Mouse (Mus musculus) heart, embryonic 13.5 days (tissue): Measurements from ENCODE around the gene Trim27. TPM values are rescaled to one million over a fixed set of nuclear protein-coding genes. Genes with fewer than 3 reads are reported as not detected.

Experiments used
- ATAC-seq: fragments of 200-750 bp; cut with Nextera tagmentation; 2 replicates; pipeline ENCODE4 v1.8.0; 2017; ENCODE audit warnings: moderate TSS enrichment; ENCODE audit not compliant: insufficient number of reproducible peaks, low FRiP score, low TSS enrichment; ENCODE audit errors: extremely low read depth
- H3K27ac ChIP-seq: fragments of 300-500 bp; sonication (generic); replicated peaks from 2 replicates; pipeline ENCODE4 v1.5.1; 2015; ENCODE audit warnings: moderate library complexity, mild to moderate bottlenecking, inconsistent platforms
- H3K27me3 ChIP-seq: fragments of 300-500 bp; sonication (generic); replicated peaks from 2 replicates; pipeline ENCODE4 v1.6.1; 2015; ENCODE audit warnings: mild to moderate bottlenecking, inconsistent platforms
- H3K36me3 ChIP-seq: fragments of 300-500 bp; sonication (generic); 2 replicates; pipeline ENCODE4 v1.6.1; 2015; ENCODE audit warnings: mild to moderate bottlenecking, inconsistent platforms
- H3K4me1 ChIP-seq: fragments of 300-500 bp; sonication (generic); 2 replicates; pipeline ENCODE4 v1.6.1; 2015; ENCODE audit warnings: inconsistent platforms
- H3K4me2 ChIP-seq: fragments of 300-500 bp; sonication (generic); 2 replicates; pipeline ENCODE4 v1.6.1; 2015; ENCODE audit warnings: inconsistent platforms, mild to moderate bottlenecking, moderate library complexity
- H3K4me3 ChIP-seq: fragments of 300-500 bp; sonication (generic); 2 replicates; pipeline ENCODE4 v1.5.1; 2015; ENCODE audit warnings: moderate library complexity, mild to moderate bottlenecking, inconsistent platforms
- H3K9ac ChIP-seq: fragments of 300-500 bp; sonication (generic); 2 replicates; pipeline ENCODE4 v1.6.1; 2015; ENCODE audit warnings: inconsistent platforms, mild to moderate bottlenecking, moderate library complexity
- H3K9me3 ChIP-seq: fragments of 300-500 bp; sonication (generic); 2 replicates; pipeline ENCODE4 v1.6.1; 2016; ENCODE audit warnings: inconsistent platforms
- WGBS: fragments of 180-500 bp; shearing (Covaris S2); methylation state at CpG from one replicate; pipeline ENCODE4 v1.1.7; 2015; ENCODE audit warnings: mixed read lengths; 5-methylcytosine and 5-hydroxymethylcytosine counted together
- polyA plus RNA-seq: library from polyadenylated mRNA; unstranded; fragments of >200 nt; fragmentation: Nextera tagmentation; extraction: Ambion mirVana; gene quantifications from 2 replicates; pipeline ENCODE4 v1.2.1, GENCODE M21; 2015

Trim27 gene
- 80.3 and 83.4 TPM in 2 replicates for polyA plus RNA-seq

GRCm38 (mm10) chr13:21179367-21179723 lies at the start of gene Trim27:
Trim27 (plus strand) TSS chr13:21179445.
- Histone ChIP-seq H3K36me3 (peaks cover 28% of the 10 kb centered on the region), H3K4me3 (peak within 1 kb of the TSS; percentile 72), H3K9ac (peak within 1 kb of the TSS; percentile 88), H3K4me1 (peaks cover 41% of the 10 kb centered on the region), H3K9me3 (no peaks in the 10 kb centered on the region), H3K4me2 (peak within 1 kb of the TSS; percentile 96), H3K27ac (peak within 1 kb of the TSS; percentile 98), H3K27me3 (no peaks in the 10 kb centered on the region)
- under 1% methylated on average over 15 of the region's 15 CpGs for WGBS
- peak; percentile 20; the same call in 1 of the 2 replicates for ATAC-seq

- Histone ChIP-seq H3K4me3 (no peak overlapping the region), H3K4me2 (no peak overlapping the region), H3K27ac (no peak overlapping the region), H3K27me3 (peaks cover 19% of the 10 kb centered on the region), H3K9me3 (no peaks in the 10 kb centered on the region), H3K9ac (no peak overlapping the region), H3K36me3 (no peaks in the 10 kb centered on the region), H3K4me1 (no peaks in the 10 kb centered on the region)
- no peak for ATAC-seq
- 35% methylated on average over 8 of the region's 8 CpGs for WGBS
These were observed 36.8 kb upstream of the Trim27 start for GRCm38 (mm10) chr13:21142421-21142820.

- no peak within 1 kb of the TSS for H3K27ac ChIP-seq
- H3K9me3 ChIP-seq: no peaks in the 10 kb centered on the region
- no peak within 1 kb of the TSS for H3K4me3 ChIP-seq
- no peak for ATAC-seq
- H3K9ac ChIP-seq: no peak within 1 kb of the TSS
- 61% methylated on average over 4 of the region's 4 CpGs for WGBS
- no peaks in the 10 kb centered on the region for H3K4me1 ChIP-seq
- peaks cover 13% of the 10 kb centered on the region; the same call in 1 of the 2 replicates for H3K27me3 ChIP-seq
- H3K4me2 ChIP-seq: no peak within 1 kb of the TSS
- H3K36me3 ChIP-seq: no peaks in the 10 kb centered on the region
These were observed 33.5 kb upstream of the Trim27 start, which contains the start of gene Olfr1368 for GRCm38 (mm10) chr13:21145767-21146166. Olfr1368 (minus strand) TSS chr13:21145867.

- WGBS: 74% methylated on average over 5 of the region's 5 CpGs
These were observed 23.4 kb upstream of the Trim27 start for GRCm38 (mm10) chr13:21155888-21156287.

GRCm38 (mm10) chr13:21158071-21158470 lies 21.2 kb upstream of the Trim27 start:
- H3K9me3 ChIP-seq: no peaks in the 10 kb centered on the region
- WGBS: 5% methylated on average over 9 of the region's 9 CpGs
- H3K4me3 ChIP-seq: peak overlapping the region; percentile 63
- peak overlapping the region; percentile 53; the same call in 1 of the 2 replicates for H3K9ac ChIP-seq
- ATAC-seq: no peak
- H3K4me2 ChIP-seq: peak overlapping the region; percentile 88
- H3K27me3 ChIP-seq: 0 out of 2 replicates have a peak, but pooled peaks cover 6% of the 10 kb centered on the region
- no peak overlapping the region for H3K27ac ChIP-seq
- peaks cover 12% of the 10 kb centered on the region; the same call in 1 of the 2 replicates for H3K4me1 ChIP-seq
- no peaks in the 10 kb centered on the region for H3K36me3 ChIP-seq

More at GRCm38 (mm10) chr13:21155888-21156287, 23.4 kb upstream of the Trim27 start:
- Histone ChIP-seq H3K4me2 (no peak overlapping the region), H3K9ac (no peak overlapping the region), H3K27me3 (0 out of 2 replicates have a peak, but pooled peaks cover 6% of the 10 kb centered on the region), H3K9me3 (no peaks in the 10 kb centered on the region), H3K4me3 (no peak overlapping the region), H3K4me1 (0 out of 2 replicates have a peak, but pooled peaks cover 9% of the 10 kb centered on the region), H3K27ac (no peak overlapping the region), H3K36me3 (no peaks in the 10 kb centered on the region)
- ATAC-seq: no peak

GRCm38 (mm10) chr13:21158785-21159474 lies 20.3 kb upstream of the Trim27 start:
- Histone ChIP-seq H3K4me3 (peak overlapping the region; percentile 63), H3K27ac (peak overlapping the region; percentile 8; the same call in 1 of the 2 replicates), H3K4me2 (peak overlapping the region; percentile 88), H3K9ac (peak overlapping the region; percentile 81), H3K9me3 (no peaks in the 10 kb centered on the region), H3K36me3 (no peaks in the 10 kb centered on the region), H3K4me1 (peaks cover 12% of the 10 kb centered on the region; the same call in 1 of the 2 replicates), H3K27me3 (0 out of 2 replicates have a peak, but pooled peaks cover 6% of the 10 kb centered on the region)
- no peak for ATAC-seq
- WGBS: 2% methylated on average over 19 of the region's 19 CpGs

GRCm38 (mm10) chr13:21159475-21159819 lies 19.8 kb upstream of the Trim27 start:
- Histone ChIP-seq H3K9ac (peak overlapping the region; percentile 81), H3K4me3 (peak overlapping the region; percentile 63), H3K27me3 (0 out of 2 replicates have a peak, but pooled peaks cover 9% of the 10 kb centered on the region), H3K9me3 (no peaks in the 10 kb centered on the region), H3K4me2 (peak overlapping the region; percentile 88), H3K27ac (peak overlapping the region; percentile 8; the same call in 1 of the 2 replicates), H3K4me1 (peaks cover 12% of the 10 kb centered on the region; the same call in 1 of the 2 replicates), H3K36me3 (no peaks in the 10 kb centered on the region)
- no peak for ATAC-seq
- WGBS: under 1% methylated on average over 15 of the region's 15 CpGs

GRCm38 (mm10) chr13:21160041-21160511 lies 19.2 kb upstream of the Trim27 start:
- under 1% methylated on average over 16 of the region's 16 CpGs for WGBS

GRCm38 (mm10) chr13:21160657-21161590 lies 18.3 kb upstream of the Trim27 start:
- Histone ChIP-seq H3K27me3 (peaks cover 14% of the 10 kb centered on the region; the same call in 1 of the 2 replicates), H3K4me3 (peak overlapping the region; percentile 63), H3K27ac (no peak overlapping the region; the same call in 1 of the 2 replicates), H3K4me1 (peaks cover 12% of the 10 kb centered on the region; the same call in 1 of the 2 replicates), H3K9me3 (no peaks in the 10 kb centered on the region), H3K36me3 (no peaks in the 10 kb centered on the region), H3K9ac (peak overlapping the region; percentile 81), H3K4me2 (peak overlapping the region; percentile 88)
- under 1% methylated on average over 32 of the region's 32 CpGs for WGBS
- peak; percentile 79 for ATAC-seq

More at GRCm38 (mm10) chr13:21160041-21160511, 19.2 kb upstream of the Trim27 start:
- ATAC-seq: no peak
- Histone ChIP-seq H3K4me3 (peak overlapping the region; percentile 63), H3K4me2 (peak overlapping the region; percentile 88), H3K27ac (no peak overlapping the region; the same call in 1 of the 2 replicates), H3K9me3 (no peaks in the 10 kb centered on the region), H3K9ac (peak overlapping the region; percentile 81), H3K27me3 (0 out of 2 replicates have a peak, but pooled peaks cover 9% of the 10 kb centered on the region), H3K4me1 (peaks cover 12% of the 10 kb centered on the region; the same call in 1 of the 2 replicates), H3K36me3 (no peaks in the 10 kb centered on the region)

- WGBS: 52% methylated on average over 2 of the region's 2 CpGs
- no peaks in the 10 kb centered on the region for H3K36me3 ChIP-seq
- ATAC-seq: no peak
- peak overlapping the region; percentile 88 for H3K4me2 ChIP-seq
- H3K4me3 ChIP-seq: peak overlapping the region; percentile 63
- peaks cover 16% of the 10 kb centered on the region; the same call in 1 of the 2 replicates for H3K4me1 ChIP-seq
- H3K9ac ChIP-seq: no peak overlapping the region
- H3K27ac ChIP-seq: no peak overlapping the region
- no peaks in the 10 kb centered on the region for H3K9me3 ChIP-seq
- peaks cover 14% of the 10 kb centered on the region; the same call in 1 of the 2 replicates for H3K27me3 ChIP-seq
These were observed 17.7 kb upstream of the Trim27 start for GRCm38 (mm10) chr13:21161591-21161990.
